Mouse (Mus musculus) gastrocnemius, adult 8-10 months (tissue): ENCODE data around the gene Fam71f2. TPM values are rescaled to one million over a fixed set of nuclear protein-coding genes. Genes with fewer than 3 reads are reported as not detected.

ENCODE experiments used
- total RNA-seq, 4 experiments: library from RNA; stranded (reverse); gene quantifications; 2 replicates each; pipeline ENCODE4 v1.2.4; 2022

Fam71f2 gene
- total RNA-seq, 4 experiments from 2014 or later = not detected

Other genes with a start within 250 kb of the Fam71f2 start
- gene Lep, start 219.4 kb upstream of the Fam71f2 start, total RNA-seq = 10 to 100 TPM in 1 of 4 experiments, 1 to 10 TPM in 2, under 1 TPM in 1; 0.61 to 22.4 (median 4.3) TPM
- 10 to 100 TPM; 10.7 to 15.9 (median 14.8) TPM for gene Rbm28, start 114.6 kb upstream of the Fam71f2 start, total RNA-seq
- under 1 TPM; 0.46 to 0.70 (median 0.53) TPM for gene Prrt4, start 100.0 kb upstream of the Fam71f2 start, total RNA-seq
- 10 to 100 TPM in 3 of 4 experiments, 1 to 10 TPM in 1; 9.7 to 13.5 (median 10.9) TPM for gene Impdh1, start 63.2 kb upstream of the Fam71f2 start, total RNA-seq
- 1 to 10 TPM; 2.8 to 3.9 (median 3.3) TPM for gene Hilpda, start 7.1 kb upstream of the Fam71f2 start, total RNA-seq
- not detected for gene Fam71f1, start 39.5 kb downstream of the Fam71f2 start, total RNA-seq
- 10 to 100 TPM; 66.3 to 77.3 (median 75.0) TPM for gene Calu, start 68.5 kb downstream of the Fam71f2 start, total RNA-seq
- gene Opn1sw, start 108.9 kb downstream of the Fam71f2 start, total RNA-seq = under 1 TPM in 3 of 4 experiments, not detected in 1; 0.24 to 0.43 (median 0.31) TPM
- 10 to 100 TPM in 2 of 4 experiments, 1 to 10 TPM in 2; 9.0 to 12.0 (median 10.2) TPM for gene Ccdc136, start 116.7 kb downstream of the Fam71f2 start, total RNA-seq
- 100 to 1,000 TPM; 357 to 417 (median 381) TPM for gene Flnc, start 153.7 kb downstream of the Fam71f2 start, total RNA-seq
- gene Atp6v1f, start 188.1 kb downstream of the Fam71f2 start, total RNA-seq = 100 to 1,000 TPM; 116 to 127 (median 122) TPM
- gene Atp6v1fnb, start 191.8 kb downstream of the Fam71f2 start, total RNA-seq = not detected
- 1 to 10 TPM; 2.2 to 6.0 (median 4.4) TPM for gene Kcp, start 228.4 kb downstream of the Fam71f2 start, total RNA-seq
- gene Irf5, start 247.0 kb downstream of the Fam71f2 start, total RNA-seq = 1 to 10 TPM; 1.0 to 3.1 (median 1.7) TPM